In the genomic region with DNA sequence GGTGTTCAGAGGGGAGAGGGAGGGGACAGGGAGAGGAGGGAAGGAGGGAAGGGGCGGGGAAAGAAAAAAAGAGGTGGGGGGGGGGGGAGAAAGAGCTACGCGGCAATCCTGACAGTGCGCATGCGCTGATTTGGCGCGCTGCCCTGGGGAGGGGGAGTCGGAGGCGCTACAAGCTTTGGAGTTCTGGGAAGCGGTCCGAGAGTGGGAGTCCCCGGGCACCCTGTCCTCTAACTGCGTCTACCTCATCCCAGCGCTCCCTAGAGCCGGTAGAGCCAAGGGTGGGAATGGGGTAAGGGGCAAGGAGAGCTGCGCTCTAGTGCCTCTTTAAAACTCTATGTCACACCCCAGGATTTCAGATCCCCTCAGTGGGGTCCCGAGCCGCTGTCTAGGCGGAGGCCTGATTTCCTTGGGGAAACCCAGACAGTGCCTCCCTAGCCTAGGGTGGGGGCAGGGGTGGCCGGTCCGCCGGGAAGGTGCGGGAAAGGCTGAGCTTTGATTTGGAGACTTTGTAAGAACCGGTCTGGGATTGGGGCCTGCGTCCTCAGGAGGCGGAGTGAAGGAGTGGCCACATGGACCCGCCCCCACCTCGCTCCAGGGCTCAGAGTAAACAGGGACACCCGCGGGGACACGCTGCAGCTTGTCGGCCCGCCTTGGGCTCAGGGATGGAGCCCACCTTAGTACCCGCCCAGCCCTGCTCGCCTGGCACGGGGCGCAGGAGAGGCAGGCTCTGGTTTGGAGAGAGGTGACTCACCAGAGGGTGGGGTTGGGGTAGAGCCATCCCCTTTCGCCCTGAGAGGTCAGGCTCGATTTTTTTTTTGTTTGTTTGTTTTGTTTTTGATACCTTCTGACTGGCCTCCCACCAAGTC, we compare ENCODE assay signal across 8 mouse cellular contexts. TPM values are rescaled to one million over a fixed set of nuclear protein-coding genes. Genes with fewer than 3 reads are reported as not detected.
DNase-seq lines count a peak whose midpoint lies in the region; ATAC-seq and TF ChIP-seq lines count a peak whose summit lies in the region.

No protein-coding gene starts in this region.

- no peaks in the 10 kb centered on the region for H3K36me3 ChIP-seq in ES-Bruce4 (ENCODE audit: control insufficient read depth, insufficient read depth, low read length, poor library complexity, severe bottlenecking)
- H3K36me3 ChIP-seq in forebrain, embryonic 16.5 days (ENCODE audit: control insufficient read depth, insufficient read depth), result no peaks in the 10 kb centered on the region
- no peaks in the 10 kb centered on the region for H3K36me3 ChIP-seq in lung, embryonic 16.5 days (ENCODE audit: control insufficient read depth, insufficient read depth, low read length)

- no peak for TF ChIP-seq POLR2A in ES-Bruce4 (IDR thresholded peaks at IDR 0.05; ENCODE audit: insufficient read depth, low read length)

- H3K9ac ChIP-seq in ES-Bruce4 (ENCODE audit: low read depth, poor library complexity, severe bottlenecking), result peak overlapping the region; percentile 69
- peak overlapping the region; percentile 63 for H3K9ac ChIP-seq in forebrain, embryonic 16.5 days (replicated peaks; ENCODE audit: low read depth, low read length)
- peak overlapping the region; percentile 78 for H3K9ac ChIP-seq in lung, embryonic 16.5 days (ENCODE audit: low read length)

- H3K27ac ChIP-seq in ES-Bruce4 (ENCODE audit: insufficient read depth, low read length), result peak overlapping the region; percentile 74
- peak overlapping the region; percentile 90 for H3K27ac ChIP-seq in forebrain, embryonic 16.5 days (ENCODE audit: low read length)
- peak overlapping the region; percentile 99 for H3K27ac ChIP-seq in lung, embryonic 16.5 days (ENCODE audit: low read length)

- peak; percentile 83 for ATAC-seq in forebrain, embryonic 16.5 days
- peak; percentile 92 for ATAC-seq in lung, embryonic 16.5 days (ENCODE audit: low read depth)

- WGBS in forebrain, embryonic 16.5 days, result 0% methylated on average over 39 of the region's 39 CpGs
- WGBS in lung, embryonic 16.5 days, result under 1% methylated on average over 38 of the region's 39 CpGs

- TF ChIP-seq EP300 in ES-Bruce4 (IDR thresholded peaks at IDR 0.05; ENCODE audit: insufficient read depth, low read depth, low read length), result 0 out of 2 replicates have a peak, but pooled peaks have one; percentile 19

- H3K4me3 ChIP-seq in ES-Bruce4 (ENCODE audit: low read depth, low read length), result peak overlapping the region; percentile 82
- H3K4me3 ChIP-seq in forebrain, embryonic 16.5 days (replicated peaks; ENCODE audit: low read length), result peak overlapping the region; percentile 93
- peak overlapping the region; percentile 68 for H3K4me3 ChIP-seq in lung, embryonic 16.5 days (ENCODE audit: low read length)

- TF ChIP-seq CTCF in ES-Bruce4 (IDR thresholded peaks at IDR 0.05; ENCODE audit: low read depth, low read length), result no peak

- intact Hi-C loops in heart, postnatal 36 days (cut with DNase I), result loop anchor here (2.0 kb wide), 1 partner anchor 53 kb away; no protein-coding TSS in a partner anchor

- H3K4me2 ChIP-seq in forebrain, embryonic 16.5 days (ENCODE audit: low read length), result peak overlapping the region; percentile 95
- peak overlapping the region; percentile 88 for H3K4me2 ChIP-seq in lung, embryonic 16.5 days (ENCODE audit: low read depth, low read length)

- H3K27me3 ChIP-seq in ES-Bruce4 (ENCODE audit: control insufficient read depth, insufficient read depth, low read length, poor library complexity, severe bottlenecking), result no peaks in the 10 kb centered on the region
- no peaks in the 10 kb centered on the region for H3K27me3 ChIP-seq in forebrain, embryonic 16.5 days (replicated peaks; ENCODE audit: control insufficient read depth, insufficient read depth, low read length)
- H3K27me3 ChIP-seq in lung, embryonic 16.5 days (ENCODE audit: control insufficient read depth, insufficient read depth, low read depth, low read length), result no peaks in the 10 kb centered on the region

- H3K9me3 ChIP-seq in ES-Bruce4 (replicated peaks; ENCODE audit: control insufficient read depth, insufficient read depth, low read length, poor library complexity, severe bottlenecking), result 0 out of 2 replicates have a peak, but pooled peaks cover 3% of the 10 kb centered on the region
- no peaks in the 10 kb centered on the region for H3K9me3 ChIP-seq in forebrain, embryonic 16.5 days (ENCODE audit: control insufficient read depth, low read length)
- no peaks in the 10 kb centered on the region; the same call in 1 of the 2 replicates for H3K9me3 ChIP-seq in lung, embryonic 16.5 days (ENCODE audit: control insufficient read depth, low read length)

- peak; percentile 90 to 94 for DNase-seq in cerebellum, adult 18-20 months
- peak; percentile 89 to 91 for DNase-seq in heart, postnatal 36 days
- DNase-seq in layer of hippocampus, adult 9-11 months, result peak; percentile 92
- peak; percentile 77 for DNase-seq in ovary, postnatal 10 days (ENCODE audit: low spot score)
- peak; percentile 76 for DNase-seq in thymus, postnatal 4 days

- no peaks in the 10 kb centered on the region for H3K4me1 ChIP-seq in ES-Bruce4 (ENCODE audit: control insufficient read depth, insufficient read depth, low read length)
- H3K4me1 ChIP-seq in forebrain, embryonic 16.5 days (replicated peaks; ENCODE audit: control insufficient read depth, insufficient read depth, low read length), result peaks cover 40% of the 10 kb centered on the region
- peaks cover 28% of the 10 kb centered on the region for H3K4me1 ChIP-seq in lung, embryonic 16.5 days (replicated peaks; ENCODE audit: control insufficient read depth, insufficient read depth, low read length)

RNA-seq across cellular contexts. Expression of gene Lrp1, which starts 0.5 kb away (rescaled TPM):
- 36.3 and 41.3 TPM in 2 replicates for polyA plus RNA-seq in ES-Bruce4 (2011; ENCODE audit: insufficient read depth, insufficient read length, low read depth, missing spikeins)
- polyA plus RNA-seq in forebrain, embryonic 16.5 days (2015; fragmentation: Nextera tagmentation; extraction: Ambion mirVana), result 114 and 117 TPM in 2 replicates
- 10 to 100 TPM; 73.4 to 88.6 TPM for total RNA-seq in heart, postnatal 36 days (2021)
- 78.9 and 83.6 TPM in 2 replicates for polyA plus RNA-seq in lung, embryonic 16.5 days (2015; fragmentation: Nextera tagmentation; extraction: Ambion mirVana)

RNA-seq across cellular contexts. Expression of gene Stat6, which starts 21.4 kb away (rescaled TPM):
- 28.2 and 32.9 TPM in 2 replicates for polyA plus RNA-seq in ES-Bruce4 (2011; ENCODE audit: insufficient read depth, insufficient read length, low read depth, missing spikeins)
- 4.3 and 5.1 TPM in 2 replicates for polyA plus RNA-seq in forebrain, embryonic 16.5 days (2015; fragmentation: Nextera tagmentation; extraction: Ambion mirVana)
- 10 to 100 TPM; 42.3 to 46.0 TPM for total RNA-seq in heart, postnatal 36 days (2021)
- 47.4 and 49.2 TPM in 2 replicates for polyA plus RNA-seq in lung, embryonic 16.5 days (2015; fragmentation: Nextera tagmentation; extraction: Ambion mirVana)

RNA-seq across cellular contexts. Expression of gene Nemp1, which starts 45.3 kb away (rescaled TPM):
- 22.0 and 22.3 TPM in 2 replicates for polyA plus RNA-seq in ES-Bruce4 (2011; ENCODE audit: insufficient read depth, insufficient read length, low read depth, missing spikeins)
- polyA plus RNA-seq in forebrain, embryonic 16.5 days (2015; fragmentation: Nextera tagmentation; extraction: Ambion mirVana), result 5.7 and 7.0 TPM in 2 replicates
- total RNA-seq in heart, postnatal 36 days (2021), result 1 to 10 TPM; 2.7 to 4.5 TPM
- polyA plus RNA-seq in lung, embryonic 16.5 days (2015; fragmentation: Nextera tagmentation; extraction: Ambion mirVana), result 12.6 and 13.2 TPM in 2 replicates

RNA-seq across cellular contexts. Expression of gene Nab2, which starts 46.9 kb away (rescaled TPM):
- 5.5 and 8.1 TPM in 2 replicates for polyA plus RNA-seq in ES-Bruce4 (2011; ENCODE audit: insufficient read depth, insufficient read length, low read depth, missing spikeins)
- polyA plus RNA-seq in forebrain, embryonic 16.5 days (2015; fragmentation: Nextera tagmentation; extraction: Ambion mirVana), result 3.9 and 4.5 TPM in 2 replicates
- total RNA-seq in heart, postnatal 36 days (2021), result 1 to 10 TPM; 5.7 to 8.4 TPM
- polyA plus RNA-seq in lung, embryonic 16.5 days (2015; fragmentation: Nextera tagmentation; extraction: Ambion mirVana), result 16.2 and 17.9 TPM in 2 replicates

Comparison
In these comparisons a context has a peak if more than half of its experiments do, and no peak if none do; other contexts are left out.
1. Peak in every context shown above with its lines: DNase-seq, ATAC-seq, H3K4me3 ChIP-seq and H3K27ac ChIP-seq.